Mouse (Mus musculus) stomach, embryonic 15.5 days (tissue): ENCODE data around the gene Sytl2. TPM values are rescaled to one million over a fixed set of nuclear protein-coding genes. Genes with fewer than 3 reads are reported as not detected.

ENCODE experiments used
- ATAC-seq: fragments of 200-750 bp; cut with Nextera tagmentation; 2 replicates; pipeline ENCODE4 v1.8.0; 2017; ENCODE audit warnings: low read depth, moderate number of reproducible peaks, moderate TSS enrichment; ENCODE audit not compliant: insufficient read depth, low FRiP score
- H3K27ac ChIP-seq: fragments of 300-500 bp; sonication (generic); 2 replicates; pipeline ENCODE4 v1.5.1; 2015; ENCODE audit warnings: mild to moderate bottlenecking, inconsistent platforms
- H3K27me3 ChIP-seq: fragments of 300-500 bp; sonication (generic); replicated peaks from 2 replicates; pipeline ENCODE4 v1.6.1; 2015; ENCODE audit warnings: inconsistent platforms
- H3K36me3 ChIP-seq: fragments of 300-500 bp; sonication (generic); 2 replicates; pipeline ENCODE4 v1.6.1; 2015; ENCODE audit warnings: inconsistent platforms
- H3K4me1 ChIP-seq: fragments of 300-500 bp; sonication (generic); 2 replicates; pipeline ENCODE4 v1.6.1; 2015; ENCODE audit warnings: inconsistent platforms
- H3K4me2 ChIP-seq: fragments of 300-500 bp; sonication (generic); 2 replicates; pipeline ENCODE4 v1.6.1; 2015; ENCODE audit warnings: mild to moderate bottlenecking, inconsistent platforms
- H3K4me3 ChIP-seq: fragments of 300-500 bp; sonication (generic); replicated peaks from 2 replicates; pipeline ENCODE4 v1.5.1; 2015; ENCODE audit warnings: inconsistent platforms
- H3K9ac ChIP-seq: fragments of 300-500 bp; sonication (generic); 2 replicates; pipeline ENCODE4 v1.6.1; 2015; ENCODE audit warnings: inconsistent platforms
- H3K9me3 ChIP-seq: fragments of 300-500 bp; sonication (generic); 2 replicates; pipeline ENCODE4 v1.6.1; 2016; ENCODE audit warnings: inconsistent platforms
- WGBS: fragments of 180-500 bp; shearing (Covaris S2); methylation state at CpG from one replicate; pipeline ENCODE4 v1.1.7; 2015; 5-methylcytosine and 5-hydroxymethylcytosine counted together
- polyA plus RNA-seq: library from polyadenylated mRNA; unstranded; fragments of >200 nt; fragmentation: Nextera tagmentation; extraction: Ambion mirVana; gene quantifications from 2 replicates; pipeline ENCODE4 v1.2.1, GENCODE M21; 2015

Gene Sytl2
- polyA plus RNA-seq, 1 experiment from 2014 or later: 16.5 TPM

- H3K36me3 ChIP-seq: no peaks in the 10 kb centered on the region
- H3K9me3 ChIP-seq: no peaks in the 10 kb centered on the region
- H3K4me2 ChIP-seq: no peak overlapping the region
- WGBS: 66% methylated on average over 11 of the region's 11 CpGs
- 0 out of 2 replicates have a peak, but pooled peaks cover 3% of the 10 kb centered on the region for H3K4me1 ChIP-seq
- ATAC-seq: no peak
- H3K4me3 ChIP-seq: no peak overlapping the region
- no peak overlapping the region for H3K9ac ChIP-seq
- no peak overlapping the region for H3K27ac ChIP-seq
- no peaks in the 10 kb centered on the region for H3K27me3 ChIP-seq
Observed at GRCm38 (mm10) chr7:90280274-90280875, 21.7 kb upstream of the Sytl2 start.

- Histone ChIP-seq H3K4me3 (no peak overlapping the region), H3K4me2 (no peak overlapping the region), H3K4me1 (0 out of 2 replicates have a peak, but pooled peaks cover 3% of the 10 kb centered on the region), H3K9me3 (no peaks in the 10 kb centered on the region), H3K9ac (no peak overlapping the region), H3K27ac (no peak overlapping the region), H3K36me3 (no peaks in the 10 kb centered on the region), H3K27me3 (no peaks in the 10 kb centered on the region)
- WGBS: 58% methylated on average over 8 of the region's 8 CpGs
- no peak for ATAC-seq
Observed at GRCm38 (mm10) chr7:90280878-90281277, 21.2 kb upstream of the Sytl2 start.

GRCm38 (mm10) chr7:90281759-90282546, 20.1 kb upstream of the Sytl2 start:
- Histone ChIP-seq H3K4me1 (0 out of 2 replicates have a peak, but pooled peaks cover 3% of the 10 kb centered on the region), H3K4me2 (no peak overlapping the region), H3K4me3 (no peak overlapping the region), H3K9ac (no peak overlapping the region), H3K27ac (no peak overlapping the region), H3K9me3 (no peaks in the 10 kb centered on the region), H3K36me3 (no peaks in the 10 kb centered on the region), H3K27me3 (no peaks in the 10 kb centered on the region)
- WGBS: 60% methylated on average over 11 of the region's 11 CpGs
- no peak for ATAC-seq

- H3K4me1 ChIP-seq: 0 out of 2 replicates have a peak, but pooled peaks cover 3% of the 10 kb centered on the region
- 92% methylated on average over 1 of the region's 1 CpGs for WGBS
- H3K9ac ChIP-seq: no peak overlapping the region
- ATAC-seq: no peak
- H3K4me2 ChIP-seq: no peak overlapping the region
- no peak overlapping the region for H3K4me3 ChIP-seq
- H3K36me3 ChIP-seq: no peaks in the 10 kb centered on the region
- H3K9me3 ChIP-seq: no peaks in the 10 kb centered on the region
- H3K27ac ChIP-seq: no peak overlapping the region
- H3K27me3 ChIP-seq: no peaks in the 10 kb centered on the region
Observed at GRCm38 (mm10) chr7:90282786-90283185, 19.3 kb upstream of the Sytl2 start.

GRCm38 (mm10) chr7:90284793-90285192, 17.3 kb upstream of the Sytl2 start:
- 26% methylated on average over 7 of the region's 7 CpGs for WGBS
- H3K4me1 ChIP-seq: 0 out of 2 replicates have a peak, but pooled peaks cover 3% of the 10 kb centered on the region
- H3K4me3 ChIP-seq: no peak overlapping the region
- H3K27ac ChIP-seq: no peak overlapping the region
- no peaks in the 10 kb centered on the region for H3K9me3 ChIP-seq
- ATAC-seq: no peak
- H3K27me3 ChIP-seq: no peaks in the 10 kb centered on the region
- peak overlapping the region; percentile 25 for H3K4me2 ChIP-seq
- H3K36me3 ChIP-seq: no peaks in the 10 kb centered on the region
- no peak overlapping the region for H3K9ac ChIP-seq

GRCm38 (mm10) chr7:90291885-90292284, 10.2 kb upstream of the Sytl2 start:
- Histone ChIP-seq H3K4me2 (no peak overlapping the region), H3K36me3 (no peaks in the 10 kb centered on the region), H3K9me3 (no peaks in the 10 kb centered on the region), H3K4me3 (no peak overlapping the region), H3K27me3 (no peaks in the 10 kb centered on the region), H3K27ac (no peak overlapping the region), H3K9ac (no peak overlapping the region), H3K4me1 (no peaks in the 10 kb centered on the region)
- 78% methylated on average over 6 of the region's 6 CpGs for WGBS
- no peak for ATAC-seq

GRCm38 (mm10) chr7:90302647-90303552, 848 bp downstream of the Sytl2 start:
- no peaks in the 10 kb centered on the region for H3K9me3 ChIP-seq
- H3K27me3 ChIP-seq: 0 out of 2 replicates have a peak, but pooled peaks cover 3% of the 10 kb centered on the region
- 2% methylated on average over 27 of the region's 27 CpGs for WGBS
- H3K27ac ChIP-seq: no peak overlapping the region
- no peaks in the 10 kb centered on the region for H3K36me3 ChIP-seq
- H3K9ac ChIP-seq: 0 out of 2 replicates have a peak overlapping the region, but pooled peaks have one; percentile 39
- peaks cover 4% of the 10 kb centered on the region; the same call in 1 of the 2 replicates for H3K4me1 ChIP-seq
- no peak for ATAC-seq
- peak overlapping the region; percentile 92 for H3K4me2 ChIP-seq
- peak overlapping the region; percentile 62 for H3K4me3 ChIP-seq

GRCm38 (mm10) chr7:90306079-90306478, 4.0 kb downstream of the Sytl2 start:
- H3K27me3 ChIP-seq: 0 out of 2 replicates have a peak, but pooled peaks cover 3% of the 10 kb centered on the region
- H3K27ac ChIP-seq: no peak overlapping the region
- H3K4me2 ChIP-seq: no peak overlapping the region
- no peaks in the 10 kb centered on the region for H3K9me3 ChIP-seq
- H3K9ac ChIP-seq: no peak overlapping the region
- peaks cover 4% of the 10 kb centered on the region; the same call in 1 of the 2 replicates for H3K4me1 ChIP-seq
- H3K4me3 ChIP-seq: no peak overlapping the region
- 9% methylated on average over 3 of the region's 3 CpGs for WGBS
- ATAC-seq: no peak
- H3K36me3 ChIP-seq: no peaks in the 10 kb centered on the region

GRCm38 (mm10) chr7:90306968-90307367, 4.9 kb downstream of the Sytl2 start:
- H3K4me1 ChIP-seq: peaks cover 4% of the 10 kb centered on the region; the same call in 1 of the 2 replicates
- H3K27ac ChIP-seq: no peak overlapping the region
- H3K4me2 ChIP-seq: no peak overlapping the region
- no peak for ATAC-seq
- H3K27me3 ChIP-seq: 0 out of 2 replicates have a peak, but pooled peaks cover 3% of the 10 kb centered on the region
- no peak overlapping the region for H3K9ac ChIP-seq
- 82% methylated on average over 1 of the region's 1 CpGs for WGBS
- H3K36me3 ChIP-seq: no peaks in the 10 kb centered on the region
- no peaks in the 10 kb centered on the region for H3K9me3 ChIP-seq
- H3K4me3 ChIP-seq: no peak overlapping the region

GRCm38 (mm10) chr7:90308003-90308402, 6.0 kb downstream of the Sytl2 start:
- no peaks in the 10 kb centered on the region for H3K36me3 ChIP-seq
- ATAC-seq: no peak

GRCm38 (mm10) chr7:90312151-90312883, 10.3 kb downstream of the Sytl2 start:
- no peaks in the 10 kb centered on the region for H3K27me3 ChIP-seq
- ATAC-seq: no peak

More at GRCm38 (mm10) chr7:90308003-90308402, 6.0 kb downstream of the Sytl2 start:
- Histone ChIP-seq H3K4me1 (peaks cover 4% of the 10 kb centered on the region; the same call in 1 of the 2 replicates), H3K27me3 (0 out of 2 replicates have a peak, but pooled peaks cover 3% of the 10 kb centered on the region), H3K4me2 (no peak overlapping the region), H3K4me3 (no peak overlapping the region), H3K9ac (no peak overlapping the region), H3K9me3 (no peaks in the 10 kb centered on the region), H3K27ac (no peak overlapping the region)
- 66% methylated on average over 6 of the region's 6 CpGs for WGBS

More at GRCm38 (mm10) chr7:90312151-90312883, 10.3 kb downstream of the Sytl2 start:
- 48% methylated on average over 7 of the region's 7 CpGs for WGBS
- Histone ChIP-seq H3K27ac (no peak overlapping the region), H3K4me2 (no peak overlapping the region), H3K4me1 (no peaks in the 10 kb centered on the region), H3K9me3 (no peaks in the 10 kb centered on the region), H3K4me3 (no peak overlapping the region), H3K36me3 (no peaks in the 10 kb centered on the region), H3K9ac (no peak overlapping the region)
